Mouse (Mus musculus): ENCODE data around the gene Spon2.

GRCm38 (mm10) chr5:33237600-33238255, 19.5 kb upstream of the Spon2 start:
- TF ChIP-seq MYOG (IDR thresholded peaks at IDR 0.05; ENCODE audit: control insufficient read depth in 1 of 3, insufficient read depth in 1 of 3, insufficient read length in 2 of 3, low read depth in 2 of 3) (peak; percentile 31 to 79 (median 73)), REST (IDR thresholded peaks at IDR 0.05; ENCODE audit: insufficient read depth, insufficient read length) (no peak), POLR2A (IDR thresholded peaks at IDR 0.05; ENCODE audit: insufficient read length, low read depth) (peak; percentile 59), E2F4 (IDR thresholded peaks at IDR 0.05; ENCODE audit: insufficient read depth) (no peak), TCF12 (IDR thresholded peaks at IDR 0.05; ENCODE audit: insufficient read depth, poor library complexity, severe bottlenecking) (peak; percentile 30), USF1 (IDR thresholded peaks at IDR 0.05; ENCODE audit: low read depth) (no peak), MYOD1 (IDR thresholded peaks at IDR 0.05; ENCODE audit: control insufficient read depth in 1 of 3, insufficient read length in 2 of 3, low read depth in 2 of 3) (peak; percentile 53 to 82 (median 58)), MAX (IDR thresholded peaks at IDR 0.05; ENCODE audit: low read depth) (no peak), POLR2AphosphoS2 (IDR thresholded peaks at IDR 0.05; ENCODE audit: insufficient read length, low read depth) (peak; percentile 46)
